Mouse (Mus musculus) hindbrain, embryonic 16.5 days (tissue): ENCODE measurements around the gene Colca2. TPM values are rescaled to one million over a fixed set of nuclear protein-coding genes. Genes with fewer than 3 reads are reported as not detected.

Source experiments
- ATAC-seq: fragments of 200-750 bp; cut with Nextera tagmentation; 2 replicates; pipeline ENCODE4 v1.8.0; 2017; ENCODE audit warnings: moderate TSS enrichment, moderate library complexity
- H3K27ac ChIP-seq: fragments of 300-500 bp; sonication (generic); 2 replicates; pipeline ENCODE4 v1.5.1; 2014; ENCODE audit warnings: low read depth, mild to moderate bottlenecking, control low read depth, low read length, moderate library complexity
- H3K27me3 ChIP-seq: fragments of 300-500 bp; sonication (generic); replicated peaks from 2 replicates; pipeline ENCODE4 v1.6.1; 2014; ENCODE audit warnings: low read length; ENCODE audit not compliant: control insufficient read depth, insufficient read depth
- H3K36me3 ChIP-seq: fragments of 300-500 bp; sonication (generic); 2 replicates; pipeline ENCODE4 v1.6.1; 2014; ENCODE audit warnings: mild to moderate bottlenecking, low read length, moderate library complexity, mixed read lengths; ENCODE audit not compliant: control insufficient read depth, insufficient read depth
- H3K4me1 ChIP-seq: fragments of 300-500 bp; sonication (generic); 2 replicates; pipeline ENCODE4 v1.6.1; 2014; ENCODE audit warnings: low read depth, low read length; ENCODE audit not compliant: control insufficient read depth, insufficient read depth
- H3K4me2 ChIP-seq: fragments of 300-500 bp; sonication (generic); 2 replicates; pipeline ENCODE4 v1.6.1; 2014; ENCODE audit warnings: mild to moderate bottlenecking, low read length, control low read depth, moderate library complexity
- H3K4me3 ChIP-seq: fragments of 300-500 bp; sonication (generic); 2 replicates; pipeline ENCODE4 v1.5.1; 2014; ENCODE audit warnings: mild to moderate bottlenecking, low read length, control low read depth, moderate library complexity
- H3K9ac ChIP-seq: fragments of 300-500 bp; sonication (generic); 2 replicates; pipeline ENCODE4 v1.6.1; 2014; ENCODE audit warnings: low read depth, mild to moderate bottlenecking, control low read depth, low read length, moderate library complexity
- H3K9me3 ChIP-seq: fragments of 300-500 bp; sonication (generic); 2 replicates; pipeline ENCODE4 v1.6.1; 2014; ENCODE audit warnings: mild to moderate bottlenecking, low read length, moderate library complexity; ENCODE audit not compliant: control insufficient read depth
- WGBS: fragments of 180-500 bp; shearing (Covaris S2); extraction: QIAGEN DNeasy Blood & Tissue Kit; methylation state at CpG from one replicate; pipeline ENCODE4 v1.1.7; 2014; 5-methylcytosine and 5-hydroxymethylcytosine counted together
- polyA plus RNA-seq: library from polyadenylated mRNA; unstranded; fragments of >200 nt; fragmentation: Nextera tagmentation; extraction: Ambion mirVana; gene quantifications from 2 replicates; pipeline ENCODE4 v1.2.1, GENCODE M21; 2015

The Colca2 gene
- polyA plus RNA-seq, 1 experiment from 2014 or later = 1.2 TPM

- Histone ChIP-seq H3K36me3 (no peaks in the 10 kb centered on the region), H3K9me3 (no peaks in the 10 kb centered on the region), H3K9ac (peak overlapping the region; percentile 68), H3K4me3 (peak overlapping the region; percentile 42), H3K4me2 (peak overlapping the region; percentile 69), H3K27me3 (peaks cover 14% of the 10 kb centered on the region), H3K4me1 (peaks cover 10% of the 10 kb centered on the region), H3K27ac (no peak overlapping the region; the same call in 1 of the 2 replicates)
- ATAC-seq = peak; percentile 46; the same call in 1 of the 2 replicates
- WGBS = 23% methylated on average over 13 of the region's 13 CpGs
Observed at GRCm38 (mm10) chr9:51277834-51278498, 403 bp downstream of the Colca2 start.

- Histone ChIP-seq H3K4me3 (no peak overlapping the region), H3K9ac (no peak overlapping the region), H3K9me3 (no peaks in the 10 kb centered on the region), H3K27me3 (peaks cover 10% of the 10 kb centered on the region), H3K27ac (no peak overlapping the region), H3K4me1 (peaks cover 10% of the 10 kb centered on the region), H3K4me2 (no peak overlapping the region), H3K36me3 (no peaks in the 10 kb centered on the region)
- no peak for ATAC-seq
- 47% methylated on average over 4 of the region's 4 CpGs for WGBS
Observed at GRCm38 (mm10) chr9:51274678-51275077, 3.7 kb downstream of the Colca2 start.

- 77% methylated on average over 9 of the region's 9 CpGs for WGBS
- Histone ChIP-seq H3K4me3 (no peak overlapping the region), H3K27ac (no peak overlapping the region), H3K4me2 (no peak overlapping the region), H3K9ac (no peak overlapping the region), H3K4me1 (peaks cover 6% of the 10 kb centered on the region), H3K27me3 (peaks cover 5% of the 10 kb centered on the region; the same call in 1 of the 2 replicates), H3K36me3 (no peaks in the 10 kb centered on the region), H3K9me3 (no peaks in the 10 kb centered on the region)
- ATAC-seq = no peak
Observed at GRCm38 (mm10) chr9:51273581-51274154, 4.7 kb downstream of the Colca2 start.

GRCm38 (mm10) chr9:51272102-51272501, 6.3 kb downstream of the Colca2 start:
- Histone ChIP-seq H3K4me1 (no peaks in the 10 kb centered on the region), H3K4me3 (no peak overlapping the region), H3K9me3 (no peaks in the 10 kb centered on the region), H3K9ac (no peak overlapping the region), H3K27ac (no peak overlapping the region), H3K4me2 (no peak overlapping the region), H3K27me3 (no peaks in the 10 kb centered on the region), H3K36me3 (no peaks in the 10 kb centered on the region)
- no peak for ATAC-seq
- 86% methylated on average over 5 of the region's 5 CpGs for WGBS

GRCm38 (mm10) chr9:51271073-51271472, 7.3 kb downstream of the Colca2 start:
- Histone ChIP-seq H3K27me3 (no peaks in the 10 kb centered on the region), H3K4me3 (no peak overlapping the region), H3K36me3 (no peaks in the 10 kb centered on the region), H3K9ac (no peak overlapping the region), H3K4me1 (no peaks in the 10 kb centered on the region), H3K27ac (no peak overlapping the region), H3K9me3 (no peaks in the 10 kb centered on the region), H3K4me2 (no peak overlapping the region)
- ATAC-seq = no peak
- 59% methylated on average over 8 of the region's 8 CpGs for WGBS

GRCm38 (mm10) chr9:51268852-51269251, 9.5 kb downstream of the Colca2 start:
- no peak for ATAC-seq
- no peak overlapping the region for H3K9ac ChIP-seq
- H3K27ac ChIP-seq = no peak overlapping the region
- H3K4me2 ChIP-seq = no peak overlapping the region
- H3K27me3 ChIP-seq = no peaks in the 10 kb centered on the region
- H3K9me3 ChIP-seq = no peaks in the 10 kb centered on the region
- H3K4me1 ChIP-seq = no peaks in the 10 kb centered on the region
- WGBS = 74% methylated on average over 5 of the region's 5 CpGs
- H3K4me3 ChIP-seq = no peak overlapping the region
- H3K36me3 ChIP-seq = no peaks in the 10 kb centered on the region

GRCm38 (mm10) chr9:51258426-51258825, 19.9 kb downstream of the Colca2 start:
- Histone ChIP-seq H3K27me3 (no peaks in the 10 kb centered on the region), H3K9me3 (0 out of 2 replicates have a peak, but pooled peaks cover 6% of the 10 kb centered on the region), H3K9ac (no peak overlapping the region), H3K36me3 (no peaks in the 10 kb centered on the region), H3K4me1 (no peaks in the 10 kb centered on the region), H3K4me2 (no peak overlapping the region), H3K27ac (no peak overlapping the region), H3K4me3 (no peak overlapping the region)
- ATAC-seq = no peak
- WGBS = 86% methylated on average over 5 of the region's 5 CpGs

GRCm38 (mm10) chr9:51256780-51257502, 21.4 kb downstream of the Colca2 start:
- no peak overlapping the region for H3K9ac ChIP-seq
- WGBS = 69% methylated on average over 4 of the region's 4 CpGs
- H3K27me3 ChIP-seq = no peaks in the 10 kb centered on the region

GRCm38 (mm10) chr9:51238741-51239385, 39.5 kb downstream of the Colca2 start:
- H3K4me2 ChIP-seq = no peak overlapping the region
- H3K27me3 ChIP-seq = no peaks in the 10 kb centered on the region
- no peaks in the 10 kb centered on the region for H3K36me3 ChIP-seq
- peak overlapping the region; percentile 54 for H3K27ac ChIP-seq
- peak; percentile 68; the same call in 1 of the 2 replicates for ATAC-seq
- no peak overlapping the region; the same call in 1 of the 2 replicates for H3K9ac ChIP-seq
- H3K9me3 ChIP-seq = no peaks in the 10 kb centered on the region
- H3K4me1 ChIP-seq = peaks cover 6% of the 10 kb centered on the region; the same call in 1 of the 2 replicates
- H3K4me3 ChIP-seq = no peak overlapping the region
- WGBS = 54% methylated on average over 12 of the region's 12 CpGs

More at GRCm38 (mm10) chr9:51256780-51257502, 21.4 kb downstream of the Colca2 start:
- H3K9me3 ChIP-seq = 0 out of 2 replicates have a peak, but pooled peaks cover 6% of the 10 kb centered on the region
- ATAC-seq = no peak
- no peaks in the 10 kb centered on the region for H3K4me1 ChIP-seq
- H3K4me3 ChIP-seq = no peak overlapping the region
- H3K36me3 ChIP-seq = no peaks in the 10 kb centered on the region
- no peak overlapping the region for H3K4me2 ChIP-seq
- no peak overlapping the region for H3K27ac ChIP-seq
